Mouse (Mus musculus): Measurements from ENCODE around the gene Elovl2. TPM values are rescaled to one million over a fixed set of nuclear protein-coding genes. Genes with fewer than 3 reads are reported as not detected.

Gene Elovl2
- polyA plus RNA-seq, 1 experiment from 2014 or later: 1.2 TPM

DNA sequence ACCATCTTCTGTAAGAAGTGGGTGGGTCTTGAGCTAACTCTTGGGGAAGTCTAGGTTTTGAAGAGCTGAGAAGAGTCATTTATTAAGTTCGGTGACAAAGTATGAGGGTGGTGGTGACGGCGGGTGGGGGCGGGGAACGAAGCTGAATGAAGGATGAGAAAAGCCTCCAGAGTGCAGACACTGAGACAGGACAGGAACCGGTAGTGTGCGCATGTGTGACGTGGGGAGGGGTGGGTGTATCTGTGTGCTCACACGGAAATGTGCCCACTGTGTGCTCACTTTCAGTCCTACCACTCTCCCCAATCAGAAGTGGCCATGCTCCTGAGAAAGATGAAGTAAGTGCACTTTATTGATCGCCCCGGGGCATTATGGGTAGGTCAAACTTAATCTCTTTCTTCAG lies 67.1 kb downstream of the Elovl2 start:
- H3K4me1 ChIP-seq (replicated peaks; ENCODE audit: control insufficient read depth, insufficient read depth): no peaks in the 10 kb centered on the region
- no peak overlapping the region for H3K9ac ChIP-seq (ENCODE audit: low read length)
- H3K27me3 ChIP-seq (ENCODE audit: control insufficient read depth, insufficient read depth, low read length): no peaks in the 10 kb centered on the region
- WGBS: 66% methylated on average over 11 of the region's 11 CpGs
- DNase-seq (ENCODE audit: low spot score) (no peak), ATAC-seq (ENCODE audit: low FRiP score, low TSS enrichment) (no peak)
- no peaks in the 10 kb centered on the region for H3K9me3 ChIP-seq (ENCODE audit: control insufficient read depth, low read length)
- H3K27ac ChIP-seq (replicated peaks): no peak overlapping the region
- H3K4me2 ChIP-seq (replicated peaks; ENCODE audit: low read depth): no peak overlapping the region
- H3K4me3 ChIP-seq (ENCODE audit: low read depth, low read length): no peak overlapping the region
- TF ChIP-seq CTCF (IDR thresholded peaks at IDR 0.05; ENCODE audit: low read depth): no peak
- TF ChIP-seq EP300 (optimal IDR thresholded peaks at IDR 0.05): no peak
- H3K36me3 ChIP-seq (ENCODE audit: control insufficient read depth, insufficient read depth, low read length): no peaks in the 10 kb centered on the region

DNA sequence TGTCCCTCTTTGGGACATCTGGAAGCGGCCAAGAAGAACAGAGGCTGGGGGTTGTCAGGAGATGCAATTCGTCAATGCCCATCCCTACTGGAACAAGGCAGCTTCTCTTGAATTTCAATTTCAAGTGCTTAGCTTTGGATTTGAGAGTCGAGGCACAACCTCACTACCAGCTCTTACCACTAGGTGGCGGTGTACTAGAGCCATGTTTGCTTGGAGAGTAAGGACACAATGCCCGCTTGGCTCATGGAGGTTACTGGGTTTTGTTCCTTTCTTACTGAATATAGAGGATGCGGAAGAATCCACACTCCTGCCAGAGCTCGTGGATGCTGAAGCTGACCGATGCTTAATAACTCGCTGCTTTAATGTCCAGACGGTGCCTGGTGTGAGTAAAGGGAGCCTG lies 73.9 kb downstream of the Elovl2 start:
- TF ChIP-seq EP300 (optimal IDR thresholded peaks at IDR 0.05) (no peak), CTCF (IDR thresholded peaks at IDR 0.05; ENCODE audit: low read depth) (peak; percentile 87)
- Histone ChIP-seq H3K4me2 (replicated peaks; ENCODE audit: low read depth) (no peak overlapping the region), H3K4me1 (replicated peaks; ENCODE audit: control insufficient read depth, insufficient read depth) (no peaks in the 10 kb centered on the region), H3K4me3 (ENCODE audit: low read depth, low read length) (no peak overlapping the region), H3K9ac (ENCODE audit: low read length) (no peak overlapping the region), H3K9me3 (ENCODE audit: control insufficient read depth, low read length) (no peaks in the 10 kb centered on the region), H3K27me3 (ENCODE audit: control insufficient read depth, insufficient read depth, low read length) (no peaks in the 10 kb centered on the region), H3K36me3 (ENCODE audit: control insufficient read depth, insufficient read depth, low read length) (no peaks in the 10 kb centered on the region), H3K27ac (replicated peaks) (no peak overlapping the region)
- 77% methylated on average over 10 of the region's 10 CpGs for WGBS
- DNase-seq (ENCODE audit: low spot score) (peak; percentile 57), ATAC-seq (ENCODE audit: low FRiP score, low TSS enrichment) (no peak)

DNA sequence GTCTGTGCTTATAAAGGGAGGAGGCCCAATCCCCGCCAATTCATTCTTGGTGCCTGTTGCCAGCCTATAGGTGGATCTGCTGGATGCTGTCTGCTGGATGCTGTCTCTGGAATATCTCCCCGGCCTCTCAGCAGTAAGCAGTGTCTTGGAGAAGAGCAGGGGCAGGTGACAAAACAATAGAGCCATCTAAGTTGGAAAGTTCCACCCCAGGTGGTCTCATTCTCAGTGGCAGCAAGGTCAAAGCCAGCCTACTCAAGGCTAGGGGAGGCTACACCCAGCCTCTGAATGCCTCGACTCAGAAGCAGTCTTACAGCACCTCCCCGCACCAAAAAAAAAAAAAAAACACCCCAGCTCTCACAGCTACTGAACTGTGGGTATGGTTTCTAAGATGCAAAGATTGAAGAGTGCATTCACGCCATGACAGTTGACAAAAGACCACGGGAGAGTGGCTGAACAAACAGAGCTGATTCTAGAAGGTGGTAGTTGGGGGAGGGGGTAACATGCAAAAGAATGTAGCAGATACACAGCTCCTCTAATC lies 74.7 kb downstream of the Elovl2 start:
- Histone ChIP-seq H3K4me1 (replicated peaks; ENCODE audit: control insufficient read depth, insufficient read depth) (no peaks in the 10 kb centered on the region), H3K27me3 (ENCODE audit: control insufficient read depth, insufficient read depth, low read length) (no peaks in the 10 kb centered on the region), H3K4me3 (ENCODE audit: low read depth, low read length) (no peak overlapping the region), H3K4me2 (replicated peaks; ENCODE audit: low read depth) (no peak overlapping the region), H3K9ac (ENCODE audit: low read length) (no peak overlapping the region), H3K9me3 (ENCODE audit: control insufficient read depth, low read length) (no peaks in the 10 kb centered on the region), H3K36me3 (ENCODE audit: control insufficient read depth, insufficient read depth, low read length) (no peaks in the 10 kb centered on the region), H3K27ac (replicated peaks) (no peak overlapping the region)
- TF ChIP-seq CTCF (IDR thresholded peaks at IDR 0.05; ENCODE audit: low read depth) (no peak), EP300 (optimal IDR thresholded peaks at IDR 0.05) (no peak)
- ATAC-seq (ENCODE audit: low FRiP score, low TSS enrichment): no peak
- WGBS: 60% methylated on average over 6 of the region's 6 CpGs
- no peak for DNase-seq (ENCODE audit: low spot score)

DNA sequence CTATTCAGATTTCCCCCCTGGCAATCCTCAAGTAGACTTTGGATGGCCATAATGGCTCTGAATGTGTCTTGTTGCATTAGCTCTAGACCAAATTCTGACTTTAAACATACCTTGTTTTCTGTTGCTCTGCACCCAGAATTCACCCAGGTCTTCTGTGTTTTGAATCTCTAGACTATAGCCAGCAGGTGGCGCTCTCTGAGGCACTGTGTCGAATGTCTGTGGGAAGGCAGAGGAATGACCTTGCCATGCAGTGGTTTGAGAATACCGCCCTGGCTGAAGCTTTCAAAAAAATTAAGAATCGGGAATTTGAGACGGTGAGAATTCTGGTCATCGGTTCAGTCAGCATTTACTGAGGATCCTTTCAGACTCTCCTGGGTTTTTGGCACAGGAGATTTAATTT lies 85.3 kb downstream of the Elovl2 start:
- Histone ChIP-seq H3K9me3 (ENCODE audit: control insufficient read depth, low read length) (no peaks in the 10 kb centered on the region), H3K4me2 (replicated peaks; ENCODE audit: low read depth) (no peak overlapping the region), H3K4me1 (replicated peaks; ENCODE audit: control insufficient read depth, insufficient read depth) (no peaks in the 10 kb centered on the region), H3K27ac (replicated peaks) (no peak overlapping the region), H3K27me3 (ENCODE audit: control insufficient read depth, insufficient read depth, low read length) (no peaks in the 10 kb centered on the region), H3K36me3 (ENCODE audit: control insufficient read depth, insufficient read depth, low read length) (no peaks in the 10 kb centered on the region), H3K4me3 (ENCODE audit: low read depth, low read length) (no peak overlapping the region), H3K9ac (ENCODE audit: low read length) (no peak overlapping the region)
- 7% methylated on average over 6 of the region's 6 CpGs for WGBS
- DNase-seq (ENCODE audit: low spot score): peak; percentile 73
- no peak for TF ChIP-seq EP300 (optimal IDR thresholded peaks at IDR 0.05)
- TF ChIP-seq CTCF (IDR thresholded peaks at IDR 0.05; ENCODE audit: low read depth): peak; percentile 88
- no peak for ATAC-seq (ENCODE audit: low FRiP score, low TSS enrichment)

Other genes starting within 250 kb of the Elovl2 start
- gene Pak1ip1, start 219.4 kb downstream of the Elovl2 start, polyA plus RNA-seq (2015; fragmentation: Nextera tagmentation; extraction: Ambion mirVana): 60.2 and 63.8 TPM in 2 replicates
- gene Tmem14c, start 204.1 kb downstream of the Elovl2 start, polyA plus RNA-seq (2015; fragmentation: Nextera tagmentation; extraction: Ambion mirVana): 298 and 302 TPM in 2 replicates
- 0.23 and 0.24 TPM in 2 replicates for gene Mak, start 140.7 kb downstream of the Elovl2 start, polyA plus RNA-seq (2015; fragmentation: Nextera tagmentation; extraction: Ambion mirVana)
- gene Gcm2, start 109.4 kb downstream of the Elovl2 start, polyA plus RNA-seq (2015; fragmentation: Nextera tagmentation; extraction: Ambion mirVana): not detected in 2 replicates
- gene Sycp2l, start 106.1 kb downstream of the Elovl2 start, polyA plus RNA-seq (2015; fragmentation: Nextera tagmentation; extraction: Ambion mirVana): 0.11 and 0.23 TPM in 2 replicates
- 9.0 and 9.4 TPM in 2 replicates for gene Smim13, start 29.4 kb upstream of the Elovl2 start, polyA plus RNA-seq (2015; fragmentation: Nextera tagmentation; extraction: Ambion mirVana)
- gene Gm17364, start 53.6 kb upstream of the Elovl2 start, polyA plus RNA-seq (2015; fragmentation: Nextera tagmentation; extraction: Ambion mirVana): not detected in 2 replicates

Measured in stomach, postnatal 0 days (tissue).